Mouse (Mus musculus) heart, adult 2 months (tissue): ENCODE results near the gene Hsd3b6.

Experiments used
- CTCF ChIP-seq: fragments of 200-600 bp; IDR thresholded peaks from 2 replicates; pipeline ENCODE4 v1.8.1; 2022; ENCODE audit warnings: antibody characterized with exemption, mild to moderate bottlenecking, moderate library complexity
- EP300 ChIP-seq: fragments of 200-500 bp; IDR thresholded peaks from 2 replicates; pipeline ENCODE4 v1.6.1; 2011; ENCODE audit warnings: low read depth, low read length, control low read depth; ENCODE audit not compliant: insufficient read depth
- POLR2A ChIP-seq: fragments of 200-500 bp; IDR thresholded peaks from 2 replicates; pipeline ENCODE4 v1.6.1; 2011; ENCODE audit warnings: mild to moderate bottlenecking, low read depth, low read length, control low read depth; ENCODE audit not compliant: insufficient read depth

DNA sequence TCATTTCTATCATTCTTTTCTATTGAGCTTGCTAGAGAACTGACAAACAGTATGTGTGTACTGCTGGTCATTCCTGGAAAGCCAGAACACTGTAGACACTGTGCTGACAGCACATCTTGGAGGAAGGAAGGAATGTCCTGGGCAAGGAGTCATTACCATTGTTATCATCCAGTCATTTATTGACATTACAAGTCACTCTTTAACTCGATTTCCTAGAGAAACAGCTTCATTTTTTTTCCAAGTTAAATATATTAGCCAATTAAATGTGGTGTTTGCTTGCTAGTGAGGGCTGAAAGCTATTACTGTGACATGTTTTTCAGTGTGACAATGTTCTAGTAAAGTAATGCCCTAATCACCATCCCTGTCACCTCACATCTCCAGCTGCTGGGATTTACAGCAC is 39.4 kb upstream of the Hsd3b6 start:
- TF ChIP-seq POLR2A, result no peak
- TF ChIP-seq CTCF, result no peak
- TF ChIP-seq EP300, result no peak
